8 mouse cellular contexts compared by ENCODE assay signal in genomic region chr16:33062024-33062681, GRCm38 (mm10). TPM values are rescaled to one million over a fixed set of nuclear protein-coding genes. Genes with fewer than 3 reads are reported as not detected.
DNase-seq lines count a peak whose midpoint lies in the region; ATAC-seq lines count a peak whose summit lies in the region.

Gene Lmln, plus strand, starts transcription at chr16:33062521.

- H3K27ac ChIP-seq in hindbrain, embryonic 13.5 days: peak within 1 kb of the TSS; percentile 73

- peak within 1 kb of the TSS; percentile 79 for H3K4me3 ChIP-seq in hindbrain, embryonic 13.5 days

- no peaks in the 10 kb centered on the region for H3K27me3 ChIP-seq in hindbrain, embryonic 13.5 days

- DNase-seq in NIH3T3 (ENCODE audit: low read depth): peak; percentile 92
- DNase-seq in cerebellum, postnatal 10 days: peak; percentile 95 to 97
- DNase-seq in frontal cortex, postnatal 14 days (ENCODE audit: low spot score in 2 of 2): peak; percentile 76 to 81
- peak; percentile 77 to 80 for DNase-seq in layer of hippocampus, postnatal 25 days (ENCODE audit: extremely low spot score in 1 of 2, low spot score in 1 of 2)
- DNase-seq in lung, postnatal 25 days (ENCODE audit: low spot score): peak; percentile 92
- peak; percentile 96 for DNase-seq in retina, embryonic 14.5 days (ENCODE audit: low spot score)
- peak; percentile 72 for DNase-seq in thymus, postnatal 4 days

- H3K9me3 ChIP-seq in hindbrain, embryonic 13.5 days: no peaks in the 10 kb centered on the region

- peaks cover 51% of the 10 kb centered on the region for H3K4me1 ChIP-seq in hindbrain, embryonic 13.5 days (replicated peaks)

- ATAC-seq in hindbrain, embryonic 13.5 days (ENCODE audit: low FRiP score): peak; percentile 97

- under 1% methylated on average over 60 of the region's 64 CpGs for WGBS in hindbrain, embryonic 13.5 days

- H3K4me2 ChIP-seq in hindbrain, embryonic 13.5 days: peak within 1 kb of the TSS; percentile 86

- peak within 1 kb of the TSS; percentile 84 for H3K9ac ChIP-seq in hindbrain, embryonic 13.5 days

- peaks cover 42% of the 10 kb centered on the region for H3K36me3 ChIP-seq in hindbrain, embryonic 13.5 days

RNA-seq across cellular contexts. Expression of gene Lmln, which starts in this region (rescaled TPM):
- 3.3 and 4.4 TPM in 2 replicates for polyA plus RNA-seq in hindbrain, embryonic 13.5 days (2015; fragmentation: Nextera tagmentation; extraction: Ambion mirVana)
- total RNA-seq in layer of hippocampus, postnatal 25 days (2021): 10 to 100 TPM; 16.5 to 18.1 TPM

Comparison
In these comparisons a context has a peak if more than half of its experiments do, and no peak if none do; other contexts are left out.
1. Peak in every context shown above with its lines: DNase-seq, ATAC-seq, H3K4me3 ChIP-seq and H3K27ac ChIP-seq.